Mouse (Mus musculus) liver, embryonic 11.5 days (tissue): Measurements from ENCODE around the gene Tinagl1. TPM values are rescaled to one million over a fixed set of nuclear protein-coding genes. Genes with fewer than 3 reads are reported as not detected.
A peak's percentile ranks its signal among the peaks of the same experiment; 100 is the strongest.

Experiments used
- ATAC-seq: fragments of 200-750 bp; cut with Nextera tagmentation; replicated peaks from 2 replicates; pipeline ENCODE4 v1.8.0; 2017; ENCODE audit warnings: moderate number of reproducible peaks, mild to moderate bottlenecking, moderate TSS enrichment, moderate library complexity; ENCODE audit not compliant: low FRiP score
- DNase-seq: peaks from one replicate; pipeline ENCODE4 v3.0.0-alpha.2; 2017; ENCODE audit warnings: low spot score
- H3K27ac ChIP-seq: fragments of 300-500 bp; sonication (generic); 2 replicates; pipeline ENCODE4 v1.5.1; 2014; ENCODE audit warnings: mild to moderate bottlenecking, low read depth, low read length, control low read depth
- H3K27me3 ChIP-seq: fragments of 300-500 bp; sonication (generic); replicated peaks from 2 replicates; pipeline ENCODE4 v1.6.1; 2014; ENCODE audit warnings: low read length, mixed read lengths; ENCODE audit not compliant: control insufficient read depth, insufficient read depth
- H3K36me3 ChIP-seq: fragments of 300-500 bp; sonication (generic); 2 replicates; pipeline ENCODE4 v1.6.1; 2014; ENCODE audit warnings: mild to moderate bottlenecking, low read length, moderate library complexity, mixed read lengths; ENCODE audit not compliant: control insufficient read depth, insufficient read depth
- H3K4me1 ChIP-seq: fragments of 300-500 bp; sonication (generic); replicated peaks from 2 replicates; pipeline ENCODE4 v1.6.1; 2014; ENCODE audit warnings: low read length, mixed read lengths; ENCODE audit not compliant: control insufficient read depth, insufficient read depth
- H3K4me2 ChIP-seq: fragments of 300-500 bp; sonication (generic); 2 replicates; pipeline ENCODE4 v1.6.1; 2014; ENCODE audit warnings: mild to moderate bottlenecking, control low read depth, moderate library complexity
- H3K4me3 ChIP-seq: fragments of 300-500 bp; sonication (generic); 2 replicates; pipeline ENCODE4 v1.5.1; 2014; ENCODE audit warnings: low read depth, low read length, control low read depth
- H3K9ac ChIP-seq: fragments of 300-500 bp; sonication (generic); 2 replicates; pipeline ENCODE4 v1.6.1; 2014; ENCODE audit warnings: low read depth, low read length, control low read depth
- H3K9me3 ChIP-seq: fragments of 300-500 bp; sonication (generic); 2 replicates; pipeline ENCODE4 v1.6.1; 2016; ENCODE audit warnings: low read length, inconsistent platforms, mixed read lengths; ENCODE audit not compliant: control insufficient read depth
- WGBS: fragments of 180-500 bp; shearing (Covaris S2); extraction: QIAGEN DNeasy Blood & Tissue Kit; methylation state at CpG from one replicate; pipeline ENCODE4 v1.1.7; 2014; 5-methylcytosine and 5-hydroxymethylcytosine counted together
- polyA plus RNA-seq: library from polyadenylated mRNA; unstranded; fragments of >200 nt; fragmentation: Nextera tagmentation; extraction: Ambion mirVana; gene quantifications from 2 replicates; pipeline ENCODE4 v1.2.1, GENCODE M21; 2014

Tinagl1 gene
- polyA plus RNA-seq, 1 experiment from 2014 or later = 16.1 TPM

DNA sequence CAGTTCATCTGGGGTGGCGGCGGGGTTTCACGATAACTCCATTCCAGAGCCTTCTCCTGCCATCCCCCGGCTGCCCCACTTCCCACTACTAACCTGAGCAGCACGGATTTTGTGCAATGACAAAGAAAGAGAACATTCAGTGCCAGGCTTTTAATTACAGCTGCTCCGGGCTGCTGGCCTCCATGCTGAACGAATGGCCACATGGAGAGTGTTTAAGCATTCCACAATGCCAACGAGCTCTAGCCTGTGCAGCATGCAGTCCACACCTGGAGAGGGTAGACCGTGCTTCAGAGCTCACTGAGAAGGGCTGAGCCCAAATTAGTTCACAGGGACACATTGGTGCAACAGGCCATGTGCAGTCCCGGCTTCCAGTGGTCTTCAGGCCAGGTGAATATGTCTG is 44.8 kb downstream of the Tinagl1 start:
- ATAC-seq = no peak
- WGBS = 82% methylated on average over 10 of the region's 10 CpGs
- no peak overlapping the region for H3K27ac ChIP-seq
- no peak overlapping the region for H3K9ac ChIP-seq
- H3K27me3 ChIP-seq = 0 out of 2 replicates have a peak, but pooled peaks cover 2% of the 10 kb centered on the region
- no peak overlapping the region for H3K4me3 ChIP-seq
- no peaks in the 10 kb centered on the region for H3K9me3 ChIP-seq
- DNase-seq = no peak
- H3K36me3 ChIP-seq = peaks cover 4% of the 10 kb centered on the region; the same call in 1 of the 2 replicates
- H3K4me1 ChIP-seq = peaks cover 3% of the 10 kb centered on the region; the same call in 1 of the 2 replicates
- H3K4me2 ChIP-seq = no peak overlapping the region

DNA sequence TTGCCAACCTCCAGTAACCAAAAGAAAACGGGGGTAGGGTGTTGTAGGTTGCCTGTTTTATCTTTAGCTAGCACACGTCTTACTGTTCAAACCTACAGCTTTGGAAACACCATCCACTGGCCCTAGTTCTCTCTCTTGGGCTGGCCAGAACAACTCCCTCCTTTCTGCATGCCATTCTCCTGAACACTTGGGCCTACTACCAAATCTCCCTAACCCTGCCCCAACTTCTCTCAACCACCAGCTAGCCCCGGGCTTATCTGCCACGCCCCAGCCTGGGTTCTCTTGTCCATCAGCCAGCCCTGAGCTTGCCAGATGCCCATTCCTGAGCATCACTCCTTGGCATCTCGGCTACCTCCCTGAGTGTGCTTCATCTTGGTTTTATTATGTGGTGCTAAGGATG is 46.0 kb downstream of the Tinagl1 start:
- Histone ChIP-seq H3K27ac (no peak overlapping the region), H3K4me1 (peaks cover 3% of the 10 kb centered on the region; the same call in 1 of the 2 replicates), H3K36me3 (peaks cover 4% of the 10 kb centered on the region; the same call in 1 of the 2 replicates), H3K4me2 (no peak overlapping the region), H3K4me3 (no peak overlapping the region), H3K27me3 (no peaks in the 10 kb centered on the region), H3K9ac (no peak overlapping the region), H3K9me3 (no peaks in the 10 kb centered on the region)
- no peak for DNase-seq
- 0 out of 2 replicates have a peak, but pooled peaks have one; percentile 39 for ATAC-seq
- WGBS = 53% methylated on average over 5 of the region's 5 CpGs

DNA sequence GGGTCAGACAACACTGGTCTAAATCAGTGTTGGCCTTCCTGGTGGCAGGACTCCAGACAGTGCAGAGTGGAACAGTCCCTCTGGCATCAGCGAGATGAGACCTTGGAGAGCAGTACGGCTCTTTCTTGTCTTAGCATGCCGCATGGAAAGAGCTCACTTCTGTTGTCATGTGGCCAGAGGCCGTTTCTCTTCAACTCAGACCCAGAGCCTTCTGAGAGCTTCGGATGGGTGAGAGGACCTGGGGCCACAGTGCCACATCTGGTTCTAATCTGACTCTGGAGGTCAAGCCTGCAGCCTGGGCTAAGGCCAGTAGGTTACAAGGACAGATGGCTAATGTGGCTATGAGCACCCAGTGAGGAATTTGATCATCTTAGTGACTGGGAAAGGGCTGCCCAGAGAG is 49.0 kb downstream of the Tinagl1 start:
- Histone ChIP-seq H3K4me1 (peaks cover 3% of the 10 kb centered on the region; the same call in 1 of the 2 replicates), H3K9me3 (no peaks in the 10 kb centered on the region), H3K4me3 (no peak overlapping the region), H3K4me2 (no peak overlapping the region), H3K27ac (no peak overlapping the region), H3K36me3 (peaks cover 8% of the 10 kb centered on the region; the same call in 1 of the 2 replicates), H3K27me3 (no peaks in the 10 kb centered on the region), H3K9ac (no peak overlapping the region)
- WGBS = 75% methylated on average over 5 of the region's 5 CpGs
- no peak for DNase-seq
- no peak for ATAC-seq

DNA sequence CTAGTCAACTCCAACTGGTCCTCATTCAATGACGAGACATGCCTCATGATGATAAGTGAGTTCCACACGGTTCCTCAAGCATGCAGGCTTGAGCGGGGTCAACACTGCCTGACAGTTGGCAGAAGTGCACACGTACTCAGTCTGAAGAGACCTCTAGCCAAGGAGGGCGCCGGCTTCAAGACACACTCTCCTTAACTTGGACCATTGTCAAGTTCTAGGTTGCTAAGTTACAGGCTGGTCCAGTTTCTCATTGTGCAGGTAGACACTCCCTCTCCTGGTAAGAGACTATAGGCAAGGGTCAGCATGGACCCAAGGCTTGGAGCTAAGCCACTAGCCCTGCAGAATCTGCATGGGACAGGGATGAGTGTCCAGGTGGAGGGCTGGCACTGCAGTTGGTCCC is 49.8 kb downstream of the Tinagl1 start:
- DNase-seq (no peak), ATAC-seq (no peak)
- H3K36me3 ChIP-seq = peaks cover 8% of the 10 kb centered on the region; the same call in 1 of the 2 replicates
- no peak overlapping the region for H3K27ac ChIP-seq
- H3K4me2 ChIP-seq = no peak overlapping the region
- no peak overlapping the region for H3K9ac ChIP-seq
- no peaks in the 10 kb centered on the region for H3K27me3 ChIP-seq
- H3K4me3 ChIP-seq = no peak overlapping the region
- 88% methylated on average over 6 of the region's 6 CpGs for WGBS
- no peaks in the 10 kb centered on the region for H3K9me3 ChIP-seq
- peaks cover 3% of the 10 kb centered on the region; the same call in 1 of the 2 replicates for H3K4me1 ChIP-seq

DNA sequence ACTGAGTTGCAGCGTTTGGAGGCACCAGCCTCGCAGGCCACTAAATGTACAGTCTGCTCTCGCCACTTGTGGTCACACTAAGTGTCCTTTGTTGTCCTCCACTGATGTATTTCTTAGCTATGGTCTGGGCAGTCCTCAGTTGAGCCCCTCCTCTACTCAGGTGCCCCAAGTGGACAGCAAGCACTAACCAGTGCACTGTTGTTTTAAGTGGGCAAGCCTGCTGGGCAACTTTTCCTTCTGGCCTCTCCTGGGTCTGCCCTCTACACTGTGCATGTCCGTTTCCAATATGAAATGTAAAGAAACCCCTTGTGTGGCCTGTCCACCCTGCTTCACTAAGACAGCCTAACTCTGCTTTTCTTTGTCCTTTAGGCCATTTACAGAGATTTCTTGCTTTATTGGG is 50.8 kb downstream of the Tinagl1 start:
- H3K27me3 ChIP-seq = no peaks in the 10 kb centered on the region
- 80% methylated on average over 4 of the region's 4 CpGs for WGBS
- H3K4me3 ChIP-seq = no peak overlapping the region
- ATAC-seq (no peak), DNase-seq (no peak)
- no peak overlapping the region for H3K9ac ChIP-seq
- H3K9me3 ChIP-seq = no peaks in the 10 kb centered on the region
- no peak overlapping the region for H3K27ac ChIP-seq
- H3K36me3 ChIP-seq = peaks cover 8% of the 10 kb centered on the region; the same call in 1 of the 2 replicates
- no peak overlapping the region for H3K4me2 ChIP-seq
- peaks cover 3% of the 10 kb centered on the region; the same call in 1 of the 2 replicates for H3K4me1 ChIP-seq

DNA sequence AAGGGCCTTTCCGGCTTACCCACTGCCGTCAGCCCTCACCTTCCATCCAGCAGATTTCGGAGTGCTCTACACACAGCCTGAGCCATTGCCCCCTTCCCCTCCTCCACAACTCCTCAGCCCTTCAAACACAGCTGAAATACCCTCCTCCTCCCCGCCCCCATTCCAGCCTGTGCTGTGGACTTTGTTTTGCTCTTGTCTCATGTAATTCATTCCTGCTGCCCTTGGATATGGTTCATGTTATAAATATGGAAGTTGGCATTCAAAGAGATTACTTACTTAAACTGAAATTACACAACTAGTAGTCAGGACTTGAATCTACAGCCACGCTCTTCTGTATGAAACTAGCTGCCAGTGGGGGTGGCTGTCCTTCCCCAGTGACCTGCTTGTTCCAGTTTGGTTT is 51.9 kb downstream of the Tinagl1 start:
- Histone ChIP-seq H3K27me3 (no peaks in the 10 kb centered on the region), H3K27ac (no peak overlapping the region), H3K9ac (no peak overlapping the region), H3K4me2 (no peak overlapping the region), H3K4me3 (no peak overlapping the region), H3K36me3 (peaks cover 8% of the 10 kb centered on the region; the same call in 1 of the 2 replicates), H3K9me3 (no peaks in the 10 kb centered on the region), H3K4me1 (no peaks in the 10 kb centered on the region)
- WGBS = 83% methylated on average over 5 of the region's 5 CpGs
- DNase-seq = no peak
- ATAC-seq = no peak

DNA sequence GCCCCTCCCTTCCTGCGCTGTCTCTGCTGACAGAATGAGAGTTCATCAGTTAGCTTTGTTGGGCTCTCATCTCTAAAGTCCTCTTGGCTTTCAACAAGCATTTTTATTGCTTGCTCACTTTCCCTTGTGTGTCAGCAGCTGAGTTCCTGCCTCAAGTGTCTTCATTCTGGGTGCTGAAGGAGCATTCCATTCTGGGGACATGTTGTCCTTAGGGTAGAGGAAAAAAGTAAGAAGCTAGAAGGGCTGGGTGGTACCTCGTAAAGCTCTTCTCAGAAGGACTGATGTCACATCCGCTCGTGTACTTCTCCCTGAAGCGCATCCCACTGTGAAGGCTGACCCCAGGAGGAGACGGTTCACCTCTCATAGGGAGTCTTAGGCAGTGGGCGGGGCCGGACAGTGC is 53.4 kb downstream of the Tinagl1 start:
- H3K4me2 ChIP-seq = no peak overlapping the region
- H3K27ac ChIP-seq = no peak overlapping the region
- H3K9me3 ChIP-seq = no peaks in the 10 kb centered on the region
- DNase-seq (no peak), ATAC-seq (no peak)
- H3K27me3 ChIP-seq = no peaks in the 10 kb centered on the region
- H3K9ac ChIP-seq = no peak overlapping the region
- H3K4me1 ChIP-seq = no peaks in the 10 kb centered on the region
- H3K36me3 ChIP-seq = peaks cover 8% of the 10 kb centered on the region; the same call in 1 of the 2 replicates
- no peak overlapping the region for H3K4me3 ChIP-seq
- WGBS = 86% methylated on average over 8 of the region's 8 CpGs

DNA sequence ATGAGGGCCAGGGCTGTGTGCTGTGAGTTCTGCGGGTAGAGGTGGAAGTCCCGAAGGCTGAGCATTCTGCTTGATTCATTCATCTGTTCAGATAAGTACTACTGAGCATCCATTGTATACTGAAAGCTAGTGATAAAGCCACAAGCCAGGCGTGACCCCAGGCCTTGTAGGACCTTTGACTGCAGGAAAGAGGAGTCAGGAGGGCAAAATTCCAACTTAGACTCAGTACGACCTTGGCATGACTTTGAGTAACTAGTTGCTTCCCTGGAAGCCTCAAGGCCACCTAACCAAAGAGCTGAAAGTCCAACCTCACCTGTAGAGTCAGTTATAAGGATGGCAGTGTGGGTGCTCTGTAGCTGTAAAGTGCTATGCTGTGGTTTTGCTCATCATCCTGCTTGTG is 54.2 kb downstream of the Tinagl1 start:
- DNase-seq = no peak
- 74% methylated on average over 4 of the region's 4 CpGs for WGBS
- Histone ChIP-seq H3K4me3 (no peak overlapping the region), H3K27ac (no peak overlapping the region), H3K9me3 (no peaks in the 10 kb centered on the region), H3K4me1 (no peaks in the 10 kb centered on the region), H3K36me3 (peaks cover 5% of the 10 kb centered on the region; the same call in 1 of the 2 replicates), H3K9ac (no peak overlapping the region), H3K4me2 (no peak overlapping the region), H3K27me3 (no peaks in the 10 kb centered on the region)
- ATAC-seq = no peak
